9 mouse cellular contexts compared by ENCODE assay signal in the genomic region with DNA sequence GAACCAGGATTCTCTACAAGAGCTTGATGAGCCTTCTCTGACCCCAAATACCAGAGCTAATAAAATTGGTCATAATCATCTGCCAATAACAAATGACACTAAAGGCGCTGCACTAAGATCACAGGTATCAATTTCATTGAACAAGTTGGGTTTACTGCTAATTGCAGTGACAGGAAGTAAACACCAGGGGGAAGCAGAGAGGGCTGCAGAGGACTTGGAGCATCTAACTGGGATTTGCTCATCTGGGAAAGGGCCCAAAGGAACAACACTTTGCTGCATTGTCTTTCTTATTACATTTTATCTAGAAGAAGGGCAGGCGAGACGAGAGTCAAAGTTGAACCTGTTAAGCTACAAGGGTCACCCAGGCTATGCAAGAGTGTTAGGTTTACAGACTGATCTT. TPM values are rescaled to one million over a fixed set of nuclear protein-coding genes. Genes with fewer than 3 reads are reported as not detected.
A peak's percentile ranks its signal among the peaks of the same experiment; 100 is the strongest.
DNase-seq lines count a peak whose midpoint lies in the region; ATAC-seq and TF ChIP-seq lines count a peak whose summit lies in the region.
"Had no signal": no experiment of that assay in that cellular context is flagged by ENCODE, and none has a peak within 500 bp of the region (broad histone marks: within the 10 kb centered on the region; RNA-seq: fewer than 3 reads in every experiment).

No protein-coding gene starts in this region.

- WGBS in heart, embryonic 12.5 days: 45% methylated on average over 3 of the region's 3 CpGs

- no peaks in the 10 kb centered on the region for H3K27me3 ChIP-seq in heart, embryonic 12.5 days (replicated peaks)
- no peaks in the 10 kb centered on the region for H3K27me3 ChIP-seq in testis, adult 2 months (ENCODE audit: control insufficient read depth, insufficient read depth, low read length)

- H3K9me3 ChIP-seq in heart, embryonic 12.5 days (replicated peaks): no peaks in the 10 kb centered on the region

- TF ChIP-seq CTCF in testis, adult 2 months (IDR thresholded peaks at IDR 0.05; ENCODE audit: control insufficient read depth, insufficient read depth, insufficient replicate concordance, low read depth, low read length): peak; percentile 6; the same call in 1 of the 2 replicates

- no peak overlapping the region for H3K9ac ChIP-seq in heart, embryonic 12.5 days

- no peak overlapping the region for H3K4me2 ChIP-seq in heart, embryonic 12.5 days

- no peak for TF ChIP-seq POLR2A in testis, adult 2 months (IDR thresholded peaks at IDR 0.05; ENCODE audit: control insufficient read depth, low read depth, low read length)

- peak; percentile 78 to 82 for DNase-seq in heart, adult 18-20 months
- DNase-seq in ES-CJ7 (ENCODE audit: low read depth, low spot score): peak; percentile 61
- DNase-seq in c-Kit-positive CD71-positive TER-119-positive erythroid progenitor cells, embryonic 14.5 days (ENCODE audit: low spot score): peak; percentile 59
- DNase-seq in gastrocnemius, postnatal 10 days: peak; percentile 55
- DNase-seq in layer of hippocampus, adult 9-11 months: peak; percentile 38

- peaks cover 80% of the 10 kb centered on the region for H3K36me3 ChIP-seq in heart, embryonic 12.5 days
- no peaks in the 10 kb centered on the region; the same call in none of the 2 replicates for H3K36me3 ChIP-seq in testis, adult 2 months (ENCODE audit: control insufficient read depth, insufficient read depth, low read length)

- H3K4me3 ChIP-seq in heart, embryonic 12.5 days: no peak overlapping the region
- no peak overlapping the region for H3K4me3 ChIP-seq in testis, adult 2 months (ENCODE audit: control insufficient read depth, low read depth, low read length)

- no peak for ATAC-seq in heart, embryonic 12.5 days (ENCODE audit: insufficient number of reproducible peaks, low FRiP score)
- ATAC-seq in megakaryocyte progenitor cell, adult 5-6 weeks (replicated peaks; ENCODE audit: poor library complexity): peak; percentile 67

- H3K4me1 ChIP-seq in heart, embryonic 12.5 days (replicated peaks): peaks cover 17% of the 10 kb centered on the region; the same call in 1 of the 2 replicates
- no peaks in the 10 kb centered on the region for H3K4me1 ChIP-seq in testis, adult 2 months (ENCODE audit: control insufficient read depth, insufficient read depth, low read length)

- no peak overlapping the region for H3K27ac ChIP-seq in heart, embryonic 12.5 days (ENCODE audit: poor library complexity, severe bottlenecking)
- no peak overlapping the region for H3K27ac ChIP-seq in testis, adult 2 months (ENCODE audit: control insufficient read depth, insufficient read depth, low read depth, low read length)
- H3K27ac ChIP-seq: macrophage had no signal

RNA-seq across cellular contexts. Expression of a gene that starts 43.7 kb away (rescaled TPM):
- total RNA-seq in heart, adult 18-20 months (2021): 10 to 100 TPM; 15.7 to 43.8 TPM
- polyA plus RNA-seq in heart, embryonic 12.5 days (2016; fragmentation: Nextera tagmentation; extraction: Ambion mirVana): 0.10 and 0.20 TPM in 2 replicates
- 10 to 100 TPM; 77.1 to 79.5 TPM for total RNA-seq in gastrocnemius, postnatal 10 days (2021)
- 0.15 TPM in 1 of 2 replicates, not detected in the other for total RNA-seq in megakaryocyte progenitor cell, adult 5-6 weeks (2015)
- total RNA-seq in megakaryocyte progenitor cell, adult 5-6 weeks (2017): not detected in 2 replicates
- polyA plus RNA-seq in testis, adult 2 months (2012; rRNA removed): 0.73 and 1.2 TPM in 2 replicates
- polyA plus RNA-seq: macrophage had no signal

RNA-seq across cellular contexts. Expression of a gene that starts 57.0 kb away (rescaled TPM):
- total RNA-seq in heart, adult 18-20 months (2021): 10 to 100 TPM; 34.7 to 35.4 TPM
- polyA plus RNA-seq in heart, embryonic 12.5 days (2016; fragmentation: Nextera tagmentation; extraction: Ambion mirVana): 52.5 and 55.6 TPM in 2 replicates
- total RNA-seq in gastrocnemius, postnatal 10 days (2021): 10 to 100 TPM; 32.0 to 40.2 TPM
- total RNA-seq in megakaryocyte progenitor cell, adult 5-6 weeks (2015): 13.5 and 17.6 TPM in 2 replicates
- 39.5 and 43.5 TPM in 2 replicates for total RNA-seq in megakaryocyte progenitor cell, adult 5-6 weeks (2017)
- polyA plus RNA-seq in testis, adult 2 months (2012; rRNA removed): 129 and 138 TPM in 2 replicates

RNA-seq across cellular contexts. Expression of a gene that starts 57.1 kb away (rescaled TPM):
- 10 to 100 TPM in 1 of 2 experiments, 1 to 10 TPM in 1; 7.4 to 10.6 TPM for total RNA-seq in heart, adult 18-20 months (2021)
- polyA plus RNA-seq in heart, embryonic 12.5 days (2016; fragmentation: Nextera tagmentation; extraction: Ambion mirVana): 20.0 and 20.1 TPM in 2 replicates
- total RNA-seq in gastrocnemius, postnatal 10 days (2021): 1 to 10 TPM; 6.3 to 9.2 TPM
- 64.0 and 65.5 TPM in 2 replicates for total RNA-seq in megakaryocyte progenitor cell, adult 5-6 weeks (2015)
- 23.0 and 26.6 TPM in 2 replicates for total RNA-seq in megakaryocyte progenitor cell, adult 5-6 weeks (2017)
- polyA plus RNA-seq in testis, adult 2 months (2012; rRNA removed): 39.7 and 41.8 TPM in 2 replicates

Comparison
In these comparisons a context has a peak if more than half of its experiments do, and no peak if none do; other contexts are left out.
1. RNA of a gene that starts 43.7 kb away (total RNA-seq): 77.1 to 79.5 TPM in gastrocnemius, postnatal 10 days and 15.7 to 43.8 TPM in heart, adult 18-20 months; 0.15 TPM in megakaryocyte progenitor cell, adult 5-6 weeks; every median in the first group is over 10 times any median in the second.
2. Peak in every context shown above with its lines, with median percentiles within 50 percentile points of each other: DNase-seq.